Comparison of ENCODE assay signal across 10 mouse cellular contexts in the genomic region with DNA sequence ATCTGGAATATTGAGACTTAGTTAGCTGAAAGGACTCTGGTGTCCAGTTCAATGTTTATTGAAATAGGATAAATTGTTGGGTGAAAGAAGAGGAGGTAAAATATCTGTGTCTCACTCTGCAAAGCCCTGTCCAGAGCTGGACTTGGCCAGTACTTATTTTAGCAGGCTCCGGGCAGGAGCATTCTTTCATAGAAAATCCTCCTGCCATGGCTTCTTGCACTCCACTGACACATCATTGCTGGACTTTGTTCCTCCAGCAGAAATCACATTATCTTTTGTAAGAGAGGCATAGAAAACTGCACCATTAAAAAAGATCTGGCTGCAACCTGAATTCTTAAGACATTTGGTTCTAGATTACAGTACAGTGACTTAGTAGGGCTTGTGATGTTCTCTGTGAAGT.
DNase-seq lines count a peak whose midpoint lies in the region; ATAC-seq and TF ChIP-seq lines count a peak whose summit lies in the region.
"Had no signal": no experiment of that assay in that cellular context is flagged by ENCODE, and none has a peak within 500 bp of the region (broad histone marks: within the 10 kb centered on the region; RNA-seq: fewer than 3 reads in every experiment).

No protein-coding gene starts in this region.

- H3K27me3 ChIP-seq in heart, embryonic 10.5 days (ENCODE audit: insufficient read depth, poor library complexity, severe bottlenecking), result no peaks in the 10 kb centered on the region
- no peaks in the 10 kb centered on the region for H3K27me3 ChIP-seq in ES-Bruce4 (ENCODE audit: control insufficient read depth, insufficient read depth, low read length, poor library complexity, severe bottlenecking)
- H3K27me3 ChIP-seq in forebrain, embryonic 15.5 days, result no peaks in the 10 kb centered on the region
- no peaks in the 10 kb centered on the region for H3K27me3 ChIP-seq in limb, embryonic 15.5 days

- 0 out of 2 replicates have a peak, but pooled peaks have one; percentile 11 for ATAC-seq in forebrain, embryonic 15.5 days (replicated peaks)
- ATAC-seq in limb, embryonic 15.5 days (ENCODE audit: insufficient number of reproducible peaks, low FRiP score, low TSS enrichment, low read depth), result no peak
- ATAC-seq in megakaryocyte-erythroid progenitor cell, adult 5-6 weeks (replicated peaks; ENCODE audit: low FRiP score, low TSS enrichment, poor library complexity, severe bottlenecking), result no peak
- ATAC-seq: CD4-positive, CD25-positive, alpha-beta regulatory T cell, adult 4 months had no signal

- no peak for TF ChIP-seq CTCF in ES-Bruce4 (IDR thresholded peaks at IDR 0.05; ENCODE audit: low read depth, low read length)

- H3K4me3 ChIP-seq in heart, embryonic 10.5 days, result peak overlapping the region; percentile 43; the same call in 1 of the 2 replicates
- no peak overlapping the region for H3K4me3 ChIP-seq in ES-Bruce4 (ENCODE audit: low read depth, low read length)
- H3K4me3 ChIP-seq in forebrain, embryonic 15.5 days, result no peak overlapping the region
- 0 out of 2 replicates have a peak overlapping the region, but pooled peaks have one; percentile 17 for H3K4me3 ChIP-seq in limb, embryonic 15.5 days

- no peaks in the 10 kb centered on the region for H3K9me3 ChIP-seq in heart, embryonic 10.5 days
- H3K9me3 ChIP-seq in ES-Bruce4 (replicated peaks; ENCODE audit: control insufficient read depth, insufficient read depth, low read length, poor library complexity, severe bottlenecking), result peaks cover 89% of the 10 kb centered on the region
- no peaks in the 10 kb centered on the region for H3K9me3 ChIP-seq in forebrain, embryonic 15.5 days
- no peaks in the 10 kb centered on the region for H3K9me3 ChIP-seq in limb, embryonic 15.5 days

- no peak for TF ChIP-seq POLR2A in ES-Bruce4 (IDR thresholded peaks at IDR 0.05; ENCODE audit: insufficient read depth, low read length)

- no peak for TF ChIP-seq EP300 in ES-Bruce4 (IDR thresholded peaks at IDR 0.05; ENCODE audit: insufficient read depth, low read depth, low read length)

- H3K27ac ChIP-seq in heart, embryonic 10.5 days, result peak overlapping the region; percentile 89
- H3K27ac ChIP-seq in ES-Bruce4 (ENCODE audit: insufficient read depth, low read length), result peak overlapping the region; percentile 93
- H3K27ac ChIP-seq in forebrain, embryonic 15.5 days (replicated peaks), result peak overlapping the region; percentile 89
- H3K27ac ChIP-seq in limb, embryonic 15.5 days, result peak overlapping the region; percentile 68; the same call in 1 of the 2 replicates

- no peak overlapping the region for H3K9ac ChIP-seq in ES-Bruce4 (ENCODE audit: low read depth, poor library complexity, severe bottlenecking)
- no peak overlapping the region for H3K9ac ChIP-seq in forebrain, embryonic 15.5 days (replicated peaks)
- no peak overlapping the region for H3K9ac ChIP-seq in limb, embryonic 15.5 days

- intact Hi-C loops in heart, postnatal 10 days (cut with DNase I), result loop anchor here (5.0 kb wide), 1 partner anchor 36 kb away; no protein-coding TSS in a partner anchor
- intact Hi-C loops in gastrocnemius, postnatal 14 days (cut with DNase I; ENCODE audit: low total_unique reads), result no loop called here

- H3K4me1 ChIP-seq in heart, embryonic 10.5 days, result peaks cover 34% of the 10 kb centered on the region
- peaks cover 2% of the 10 kb centered on the region for H3K4me1 ChIP-seq in ES-Bruce4 (ENCODE audit: control insufficient read depth, insufficient read depth, low read length)
- H3K4me1 ChIP-seq in forebrain, embryonic 15.5 days, result peaks cover 41% of the 10 kb centered on the region
- H3K4me1 ChIP-seq in limb, embryonic 15.5 days, result peaks cover 20% of the 10 kb centered on the region

- DNase-seq in heart, embryonic 10.5 days (ENCODE audit: low spot score), result no peak
- no peak for DNase-seq in heart, postnatal 10 days
- no peak for DNase-seq in T-cell, adult 2 months (ENCODE audit: low spot score)
- DNase-seq in gastrocnemius, postnatal 14 days, result no peak
- DNase-seq: thymus, adult 2 months had no signal

- 0 out of 2 replicates have a peak overlapping the region, but pooled peaks have one; percentile 20 for H3K4me2 ChIP-seq in forebrain, embryonic 15.5 days (replicated peaks)
- no peak overlapping the region for H3K4me2 ChIP-seq in limb, embryonic 15.5 days

- 35% methylated on average over 1 of the region's 1 CpGs for WGBS in heart, embryonic 10.5 days
- 16% methylated on average over 1 of the region's 1 CpGs for WGBS in forebrain, embryonic 15.5 days
- WGBS in limb, embryonic 15.5 days, result 62% methylated on average over 1 of the region's 1 CpGs

- peaks cover 41% of the 10 kb centered on the region for H3K36me3 ChIP-seq in heart, embryonic 10.5 days
- peaks cover 77% of the 10 kb centered on the region for H3K36me3 ChIP-seq in ES-Bruce4 (ENCODE audit: control insufficient read depth, insufficient read depth, low read length, poor library complexity, severe bottlenecking)
- H3K36me3 ChIP-seq in forebrain, embryonic 15.5 days, result peaks cover 39% of the 10 kb centered on the region
- H3K36me3 ChIP-seq in limb, embryonic 15.5 days, result peaks cover 40% of the 10 kb centered on the region

Comparison
In these comparisons a context has a peak if more than half of its experiments do, and no peak if none do; other contexts are left out.
1. H3K4me3 ChIP-seq: peak in heart, embryonic 10.5 days (single experiment) and limb, embryonic 15.5 days (single experiment); none in ES-Bruce4 (single experiment) and forebrain, embryonic 15.5 days (single experiment).
2. Peak in every context shown above with its lines, with median percentiles within 50 percentile points of each other: H3K27ac ChIP-seq.